Mouse (Mus musculus) right cerebral cortex, adult 18-20 months (tissue): Measurements from ENCODE around the gene Obp2a.
"Not testable (repeated sequence)": the region's sequence is repeated elsewhere in the genome, so short reads cannot be mapped to it uniquely, and the experiment has no call there.

Experiments used
- DNase-seq: peaks from one replicate; pipeline ENCODE4 v3.0.0; 2022; ENCODE audit warnings: mixed read lengths

Gene Obp2a

GRCm38 (mm10) chr2:25699743-25700142, at the start of gene Obp2a:
Gene Obp2a (plus strand): TSS chr2:25700043.
- not testable (repeated sequence) for DNase-seq

GRCm38 (mm10) chr2:25652902-25653301, 46.9 kb upstream of the Obp2a start, which contains the start of gene Lcn8:
Gene Lcn8 (plus strand): TSS chr2:25653120.
- DNase-seq = no peak

- no peak for DNase-seq
These were observed 45.3 kb upstream of the Obp2a start for GRCm38 (mm10) chr2:25654502-25654901.

- DNase-seq = peak; percentile 16
These were observed 43.2 kb upstream of the Obp2a start for GRCm38 (mm10) chr2:25656691-25657090.

- DNase-seq = no peak
These were observed 42.6 kb upstream of the Obp2a start for GRCm38 (mm10) chr2:25657246-25657645.

GRCm38 (mm10) chr2:25657652-25658051, 42.2 kb upstream of the Obp2a start, which contains the start of gene Lcn5:
Gene Lcn5 (plus strand): TSS chr2:25657952.
- DNase-seq = no peak

- no peak for DNase-seq
These were observed 39.6 kb upstream of the Obp2a start for GRCm38 (mm10) chr2:25660279-25660678.

- DNase-seq = no peak
These were observed 38.4 kb upstream of the Obp2a start for GRCm38 (mm10) chr2:25661245-25661970.

GRCm38 (mm10) chr2:25663511-25663910, 36.3 kb upstream of the Obp2a start:
- DNase-seq = peak; percentile 29

GRCm38 (mm10) chr2:25664125-25664524, 35.7 kb upstream of the Obp2a start:
- no peak for DNase-seq

GRCm38 (mm10) chr2:25666516-25666915, 33.3 kb upstream of the Obp2a start:
- no peak for DNase-seq

- DNase-seq = no peak
These were observed 23.4 kb upstream of the Obp2a start, which contains the start of gene Lcn6 for GRCm38 (mm10) chr2:25676486-25676885. Gene Lcn6 (plus strand): TSS chr2:25676786.

GRCm38 (mm10) chr2:25679559-25679958, 20.3 kb upstream of the Obp2a start:
- DNase-seq = no peak

GRCm38 (mm10) chr2:25682426-25682825, 17.4 kb upstream of the Obp2a start, which contains the start of gene Lcn10:
Gene Lcn10 (plus strand): TSS chr2:25682726.
- DNase-seq = no peak

- DNase-seq = no peak
These were observed 12.9 kb upstream of the Obp2a start for GRCm38 (mm10) chr2:25686941-25687340.

GRCm38 (mm10) chr2:25694605-25695004, 5.2 kb upstream of the Obp2a start:
- peak; percentile 26 for DNase-seq

GRCm38 (mm10) chr2:25696951-25697350, 2.9 kb upstream of the Obp2a start:
- no peak for DNase-seq

- no peak for DNase-seq
These were observed 1.1 kb upstream of the Obp2a start for GRCm38 (mm10) chr2:25698696-25699095.

- no peak for DNase-seq
These were observed 1.2 kb downstream of the Obp2a start for GRCm38 (mm10) chr2:25701001-25701400.

- no peak for DNase-seq
These were observed 3.9 kb downstream of the Obp2a start for GRCm38 (mm10) chr2:25703706-25704105.

- peak; percentile 93 for DNase-seq
These were observed 7.0 kb downstream of the Obp2a start, which contains the start of gene Bmyc for GRCm38 (mm10) chr2:25706643-25707481. Gene Bmyc (plus strand): TSS chr2:25706739.

- peak; percentile 39 for DNase-seq
These were observed 8.3 kb downstream of the Obp2a start for GRCm38 (mm10) chr2:25708121-25708520.

- DNase-seq = not testable (repeated sequence)
These were observed 9.2 kb downstream of the Obp2a start for GRCm38 (mm10) chr2:25709056-25709455.

- not testable (repeated sequence) for DNase-seq
These were observed 9.9 kb downstream of the Obp2a start for GRCm38 (mm10) chr2:25709791-25710190.
